Mouse (Mus musculus) ovary, postnatal 10 days (tissue): ENCODE measurements at regions not wholly inside any gene's neighbourhood (a gene's known extent, or its start where the extent isn't known, plus 50 kb on each side); places are given as distances from the start of the nearest gene placed in this dataset.

Experiments
- DNase-seq: peaks from one replicate; pipeline ENCODE4 v3.0.0; 2022; ENCODE audit warnings: low spot score

GRCm38 (mm10) chr17:47064592-47065306 lies 54.4 kb upstream of the Ubr2 start:
- no peak for DNase-seq

DNA sequence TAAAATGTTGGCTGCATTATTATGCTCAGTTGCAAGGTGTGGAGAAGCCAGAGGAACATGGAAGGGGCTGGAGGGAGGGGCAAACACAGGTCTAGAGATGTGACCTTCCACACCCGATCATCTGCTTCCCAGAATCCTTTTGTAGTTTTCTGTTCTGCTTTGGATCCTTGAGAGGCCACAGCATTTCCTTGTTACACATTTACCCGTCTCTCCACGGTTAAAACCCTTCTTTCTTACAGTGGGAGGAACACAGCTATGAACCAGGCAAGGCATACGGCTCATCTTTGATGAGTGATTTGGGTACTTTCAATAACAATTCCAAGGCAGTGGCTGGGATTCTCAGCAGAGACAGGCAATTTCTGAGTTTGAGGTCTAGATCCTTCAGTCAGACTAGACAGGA lies 53.6 kb upstream of the Ubr2 start:
- DNase-seq: no peak

DNA sequence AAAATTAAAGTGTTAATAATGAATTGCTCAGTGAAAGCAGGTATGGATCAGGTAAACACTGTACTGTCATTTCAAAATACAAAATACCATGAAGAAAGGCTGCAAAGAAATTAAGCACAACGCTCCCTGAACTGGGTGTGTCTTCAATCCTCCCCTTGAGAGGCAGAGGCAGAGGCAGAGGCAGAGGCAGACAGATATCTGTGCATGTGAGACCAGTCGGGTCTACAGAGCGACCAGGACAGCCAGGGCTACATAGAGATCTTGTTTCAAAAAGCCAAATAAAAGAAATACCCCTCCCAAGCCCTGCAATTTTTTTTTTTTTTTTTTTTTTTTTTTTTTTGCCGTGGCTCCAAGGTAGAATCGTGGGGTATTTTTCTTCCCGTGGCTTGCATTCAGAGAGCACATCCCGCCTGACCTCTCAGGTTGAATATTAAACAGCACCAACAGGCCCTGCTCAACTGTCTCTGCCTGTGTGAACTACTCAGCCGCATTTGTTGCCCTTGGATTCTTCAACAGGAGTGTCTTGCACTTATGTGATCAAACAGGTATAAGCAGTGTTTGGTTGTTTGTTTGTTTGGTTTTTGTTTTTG lies 50.8 kb upstream of the Ubr2 start:
- no peak for DNase-seq
